ENCODE assay signal across 25 mouse cellular contexts in the genomic region with DNA sequence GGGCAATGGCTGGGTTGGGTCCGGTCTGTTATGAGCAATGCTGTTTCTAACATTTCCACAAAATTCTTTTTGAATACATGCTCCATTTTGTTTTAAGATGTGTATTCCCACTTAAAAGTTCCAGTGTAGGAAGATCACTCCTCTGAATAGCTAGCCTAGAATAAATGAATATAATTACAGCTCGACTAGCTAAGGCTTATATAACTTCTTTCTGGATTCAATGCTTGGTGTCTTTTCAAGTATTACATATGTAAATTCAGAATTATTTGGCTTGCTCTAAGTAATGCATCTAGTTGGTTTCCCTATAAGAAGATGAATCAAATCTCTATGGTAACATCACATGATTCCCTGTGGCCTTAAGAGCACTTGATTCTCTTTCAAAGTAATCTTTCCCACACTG. TPM values are rescaled to one million over a fixed set of nuclear protein-coding genes. Genes with fewer than 3 reads are reported as not detected.
"Had no signal": no experiment of that assay in that cellular context is flagged by ENCODE, and none has a peak within 500 bp of the region (broad histone marks: within the 10 kb centered on the region; RNA-seq: fewer than 3 reads in every experiment).

No protein-coding gene starts in this region.

- H3K4me3 ChIP-seq: gastrocnemius, adult 2 months; heart, adult 2 months; heart, embryonic 13.5 days; heart, embryonic 15.5 days; hindbrain, embryonic 10.5 days; hindbrain, embryonic 12.5 days; intestine, embryonic 15.5 days; layer of hippocampus, adult 2 months; limb, embryonic 10.5 days; limb, embryonic 12.5 days; liver, embryonic 13.5 days had no signal

- DNase-seq: gastrocnemius, adult 2 months; gastrocnemius, postnatal 10 days; gastrocnemius, postnatal 25 days; heart, adult 2 months; heart, postnatal 14 days; heart, postnatal 4 days; kidney, adult 18-20 months; kidney, adult 8-10 months; kidney, postnatal 10 days; kidney, postnatal 25 days; kidney, postnatal 4 days; liver; liver, embryonic 13.5 days had no signal

- H3K27ac ChIP-seq: gastrocnemius, adult 2 months; heart, adult 2 months; heart, embryonic 13.5 days; heart, embryonic 15.5 days; hindbrain, embryonic 10.5 days; hindbrain, embryonic 12.5 days; hindbrain, embryonic 14.5 days; intestine, embryonic 15.5 days; layer of hippocampus, adult 2 months; limb, embryonic 10.5 days; limb, embryonic 12.5 days; liver, embryonic 13.5 days had no signal

- H3K4me1 ChIP-seq: heart, embryonic 13.5 days; heart, embryonic 15.5 days; hindbrain, embryonic 10.5 days; intestine, embryonic 15.5 days; limb, embryonic 10.5 days; limb, embryonic 12.5 days; liver, embryonic 13.5 days had no signal

- ATAC-seq: hindbrain, embryonic 16.5 days; inflammation-experienced regulatory T-cells, adult 6 months; intestine, embryonic 15.5 days; intestine, postnatal 0 days had no signal

RNA-seq across cellular contexts. Expression of gene Tmem215, which starts 41.3 kb away (rescaled TPM):
- total RNA-seq: gastrocnemius, adult 2 months; gastrocnemius, postnatal 10 days; gastrocnemius, postnatal 25 days; heart, postnatal 14 days had no signal
